Mouse (Mus musculus): ENCODE measurements at regions not wholly inside any gene's neighbourhood (a gene's known extent, or its start where the extent isn't known, plus 50 kb on each side); places are given as distances from the start of the nearest gene placed in this dataset.

GRCm38 (mm10) chr15:63171003-63171402 lies 674.0 kb downstream of the Gsdmc2 start:
- no peak for DNase-seq (ENCODE audit: low spot score)

DNA sequence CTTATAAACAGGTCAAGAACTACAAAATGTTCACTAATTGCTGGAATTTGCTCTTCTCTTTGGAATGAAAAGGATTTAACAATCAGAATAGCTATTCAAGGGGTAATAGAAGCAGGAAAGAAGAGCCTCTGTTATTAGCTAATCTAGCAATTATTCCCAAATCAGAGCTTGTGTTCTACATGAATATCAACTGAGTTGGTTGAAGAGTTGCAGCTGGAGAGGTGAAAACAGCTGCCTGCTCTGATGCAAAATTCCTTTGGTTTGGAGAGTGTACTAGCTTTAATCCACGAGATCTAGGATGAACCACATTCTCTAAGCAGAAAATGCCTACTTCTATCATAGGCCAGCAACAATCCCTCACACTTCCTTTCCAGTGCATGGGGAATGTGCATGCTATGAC lies 674.8 kb downstream of the Gsdmc2 start:
- DNase-seq (ENCODE audit: low spot score) = no peak

- no peak for DNase-seq (ENCODE audit: low spot score)
Measured at GRCm38 (mm10) chr15:63166411-63166810, 678.6 kb downstream of the Gsdmc2 start.

GRCm38 (mm10) chr15:63163550-63164279 lies 681.3 kb downstream of the Gsdmc2 start:
- no peak for DNase-seq (ENCODE audit: low spot score)

DNA sequence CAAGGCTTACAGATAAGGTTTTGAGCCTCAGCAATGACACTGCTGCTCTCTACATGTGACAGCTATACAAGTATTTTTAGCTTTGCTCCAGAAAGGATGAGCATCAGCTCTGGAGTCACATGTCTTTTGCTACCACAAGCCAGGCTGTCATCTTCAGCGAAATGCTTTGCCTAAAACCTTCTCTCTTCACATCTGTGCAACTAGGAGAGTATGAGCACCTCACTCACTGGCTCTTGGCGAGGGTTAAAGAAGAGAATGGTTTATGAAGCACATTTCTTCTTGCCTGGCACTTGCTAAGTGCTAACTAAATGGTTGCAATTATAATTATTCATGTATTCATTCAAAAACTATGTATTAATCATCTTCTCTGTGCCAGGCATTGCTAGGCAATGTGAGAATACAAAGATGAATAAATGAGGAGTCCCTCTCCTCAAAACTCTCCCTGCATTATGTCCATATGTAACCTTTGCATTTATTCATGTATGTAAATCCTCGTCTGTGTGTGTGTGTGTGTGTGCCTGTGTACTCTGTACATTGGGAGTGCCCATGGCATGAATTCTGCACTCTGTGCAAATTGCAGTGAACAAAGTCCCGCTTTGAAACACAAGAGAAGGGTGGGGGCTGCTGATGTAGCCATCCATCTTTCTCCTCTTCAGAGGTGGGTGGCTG lies 682.0 kb downstream of the Gsdmc2 start:
- peak; percentile 30 for DNase-seq (ENCODE audit: low spot score)

- DNase-seq (ENCODE audit: low spot score) = no peak
Measured at GRCm38 (mm10) chr15:63123123-63123688, 721.8 kb downstream of the Gsdmc2 start.

GRCm38 (mm10) chr15:63112918-63113317 lies 732.1 kb downstream of the Gsdmc2 start:
- no peak for DNase-seq (ENCODE audit: low spot score)

- no peak for DNase-seq (ENCODE audit: low spot score)
Measured at GRCm38 (mm10) chr15:63100093-63100492, 744.9 kb downstream of the Gsdmc2 start.

- DNase-seq (ENCODE audit: low spot score) = no peak
Measured at GRCm38 (mm10) chr15:63081972-63082371, 763.0 kb downstream of the Gsdmc2 start.

DNA sequence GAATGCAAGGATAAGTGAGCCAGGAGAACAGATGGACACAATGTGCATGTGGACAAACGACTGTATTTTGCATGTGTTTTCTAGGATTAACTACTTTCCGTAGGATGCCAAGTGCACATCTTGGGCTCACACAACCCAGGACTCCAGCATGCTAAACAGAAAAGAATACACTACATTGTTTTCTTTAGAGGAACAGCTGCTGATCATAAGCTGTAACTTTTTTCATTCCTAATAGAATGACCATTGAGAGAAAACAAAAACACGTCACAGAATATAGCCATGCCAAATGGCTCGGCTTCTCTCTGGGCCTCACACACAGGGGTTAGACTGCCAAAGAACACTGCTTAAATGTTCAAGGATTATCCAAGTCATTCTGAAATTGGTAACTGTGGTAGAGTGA lies 765.2 kb downstream of the Gsdmc2 start:
- DNase-seq (ENCODE audit: low spot score) = no peak

- no peak for DNase-seq (ENCODE audit: low spot score)
Measured at GRCm38 (mm10) chr15:63071921-63072320, 773.1 kb downstream of the Gsdmc2 start.

DNA sequence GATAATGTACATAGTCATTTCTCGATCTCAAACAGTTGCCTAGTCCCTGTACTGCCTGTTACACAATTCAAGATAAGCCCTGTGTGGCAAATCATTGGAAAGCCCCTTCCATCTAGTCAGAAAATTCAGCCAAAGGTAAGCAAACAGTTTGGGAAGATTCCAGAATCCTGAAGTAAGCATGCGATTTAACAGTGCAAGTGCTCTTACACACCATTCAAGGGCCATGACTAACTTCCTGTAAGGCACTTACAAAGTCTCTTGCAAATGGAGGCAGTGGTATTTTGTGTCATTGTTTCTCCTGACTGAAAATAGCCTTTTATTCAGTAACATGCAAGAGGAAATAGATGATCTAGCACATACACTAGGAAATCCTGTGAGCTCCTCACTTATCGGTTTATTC lies 777.9 kb downstream of the Gsdmc2 start:
- no peak for DNase-seq (ENCODE audit: low spot score)

DNA sequence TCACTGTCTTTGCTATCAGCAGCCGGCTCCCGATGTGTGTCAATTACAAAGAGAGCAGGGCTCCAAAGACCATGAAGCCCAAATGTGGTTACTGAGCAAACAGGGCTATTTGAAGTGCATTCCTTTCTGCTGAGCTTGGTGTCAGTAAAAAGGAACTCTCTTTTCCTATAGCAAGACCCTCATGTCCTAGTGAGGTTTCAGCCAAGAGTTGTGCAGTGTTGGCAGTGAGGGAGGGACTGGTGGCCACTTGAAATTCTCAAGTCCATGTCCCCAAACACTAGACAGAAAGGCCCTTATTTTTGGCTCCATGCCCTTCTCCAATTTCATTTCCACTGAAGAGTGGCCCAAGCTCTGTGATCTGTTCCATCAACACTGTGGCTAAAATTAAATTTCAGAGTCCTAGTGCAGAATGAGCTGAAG lies 778.9 kb downstream of the Gsdmc2 start:
- no peak for DNase-seq (ENCODE audit: low spot score)

DNA sequence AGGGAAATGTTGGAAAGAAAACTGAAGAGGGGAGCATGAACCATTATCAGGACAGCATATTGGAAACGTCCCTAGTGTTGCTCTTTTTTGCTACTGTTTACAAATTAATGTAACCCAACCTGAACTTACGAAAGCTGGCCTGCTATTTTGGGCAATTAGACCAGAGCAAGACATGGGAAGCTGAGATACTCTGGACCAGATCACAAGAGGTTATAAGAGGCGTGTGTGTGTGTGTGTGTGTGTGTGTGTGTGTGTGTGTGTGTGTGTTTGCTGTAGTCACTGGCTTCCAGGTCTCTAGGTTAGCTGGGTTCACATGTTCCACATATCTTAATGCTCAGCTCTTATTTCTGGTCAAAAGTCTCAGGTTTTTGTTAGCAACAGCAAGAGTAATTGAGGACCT lies 783.1 kb downstream of the Gsdmc2 start:
- DNase-seq (ENCODE audit: low spot score) = no peak

GRCm38 (mm10) chr15:63060826-63061225 lies 784.2 kb downstream of the Gsdmc2 start:
- no peak for DNase-seq (ENCODE audit: low spot score)

DNA sequence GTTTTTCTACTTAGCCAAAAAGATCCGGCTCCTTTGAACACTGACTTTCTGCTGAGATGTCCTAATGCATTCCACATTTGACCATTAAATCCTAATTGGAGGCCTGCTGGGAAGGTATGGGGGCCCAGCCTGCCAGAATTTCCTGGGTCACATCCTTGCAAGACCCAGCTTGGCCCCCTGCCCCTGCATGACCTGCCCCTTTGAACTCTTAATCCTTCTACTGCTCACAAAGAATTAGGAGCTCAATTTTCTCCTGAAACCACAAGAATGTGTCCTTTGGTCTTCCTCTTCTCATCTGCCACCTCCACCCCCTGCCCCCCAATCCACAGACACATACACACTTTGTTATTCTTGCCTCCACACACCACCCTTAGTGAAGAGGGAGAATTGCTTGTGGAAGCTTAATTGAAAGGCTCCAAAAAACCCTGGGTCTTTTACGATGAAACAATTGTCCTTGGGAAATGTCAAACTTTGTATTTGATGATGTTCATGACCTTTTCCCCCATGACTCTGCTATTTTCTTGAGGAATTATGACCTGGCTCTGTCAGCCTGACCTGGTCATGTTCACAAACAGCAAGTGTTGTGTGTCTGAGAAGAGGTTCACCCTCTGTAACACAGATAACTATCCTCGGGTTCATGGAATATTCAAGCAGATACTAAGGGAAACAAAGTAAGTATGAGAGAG lies 792.3 kb downstream of the Gsdmc2 start:
- no peak for DNase-seq (ENCODE audit: low spot score)

- no peak for DNase-seq (ENCODE audit: low spot score)
Measured at GRCm38 (mm10) chr15:63050033-63050432, 794.9 kb downstream of the Gsdmc2 start.

- no peak for DNase-seq (ENCODE audit: low spot score)
Measured at GRCm38 (mm10) chr15:63042367-63042766, 802.6 kb downstream of the Gsdmc2 start.

GRCm38 (mm10) chr15:63036241-63036640 lies 808.7 kb downstream of the Gsdmc2 start:
- DNase-seq (ENCODE audit: low spot score) = no peak

GRCm38 (mm10) chr15:63020826-63021225 lies 824.2 kb downstream of the Gsdmc2 start:
- DNase-seq (ENCODE audit: low spot score) = no peak

- no peak for DNase-seq (ENCODE audit: low spot score)
Measured at GRCm38 (mm10) chr15:63017966-63018365, 827.0 kb downstream of the Gsdmc2 start.

GRCm38 (mm10) chr15:63006471-63007228 lies 838.3 kb downstream of the Gsdmc2 start:
- no peak for DNase-seq (ENCODE audit: low spot score)
